Mouse (Mus musculus): ENCODE results near the gene Tent2. TPM values are rescaled to one million over a fixed set of nuclear protein-coding genes. Genes with fewer than 3 reads are reported as not detected.

Tent2 gene
- total RNA-seq, 1 experiment, result 27.9 TPM

- TF ChIP-seq HCFC1 (IDR thresholded peaks at IDR 0.05; ENCODE audit: borderline replicate concordance, insufficient read depth, low read length) (no peak), ZC3H11A (IDR thresholded peaks at IDR 0.05; ENCODE audit: borderline replicate concordance, low read depth, low read length) (no peak), CHD2 (IDR thresholded peaks at IDR 0.05; ENCODE audit: low read depth, low read length) (no peak), ZNF384 (IDR thresholded peaks at IDR 0.05; ENCODE audit: low read depth, low read length) (no peak), MAFK (IDR thresholded peaks at IDR 0.05; ENCODE audit: insufficient read depth, low read depth, low read length) (no peak)
- in situ Hi-C loops (cut with MboI; ENCODE audit: low sequenced_read_pairs in 2 of 2, unreplicated experiment in 2 of 2), result no loop called here
- no peak overlapping the region for H3K27ac ChIP-seq (ENCODE audit: insufficient read depth, low read depth, low read length, poor library complexity, severe bottlenecking)
- no peak overlapping the region for H3K9ac ChIP-seq (ENCODE audit: insufficient read depth, low read depth, low read length, poor library complexity, severe bottlenecking)
- no peaks in the 10 kb centered on the region for H3K9me3 ChIP-seq (ENCODE audit: control insufficient read depth, insufficient read depth, low read depth, low read length)
- no peak for DNase-seq (ENCODE audit: low read depth, low spot score)
- H3K4me1 ChIP-seq (ENCODE audit: control insufficient read depth in 2 of 2, insufficient read depth in 2 of 2, low read length in 2 of 2, poor library complexity in 1 of 2), result no peaks in the 10 kb centered on the region
- no peak overlapping the region for H3K4me3 ChIP-seq (ENCODE audit: insufficient read depth in 1 of 2, low read depth in 1 of 2, low read length in 2 of 2, poor library complexity in 1 of 2, severe bottlenecking in 1 of 2)
- no peaks in the 10 kb centered on the region for H3K36me3 ChIP-seq (ENCODE audit: control insufficient read depth, insufficient read depth, low read length, poor library complexity, severe bottlenecking)
Measured at GRCm38 (mm10) chr13:93117241-93117640, 74.9 kb downstream of the Tent2 start.

GRCm38 (mm10) chr13:93102340-93103090, 89.7 kb downstream of the Tent2 start:
- Histone ChIP-seq H3K4me1 (ENCODE audit: control insufficient read depth in 2 of 2, insufficient read depth in 2 of 2, low read length in 2 of 2, poor library complexity in 1 of 2) (no peaks in the 10 kb centered on the region), H3K9ac (ENCODE audit: insufficient read depth, low read depth, low read length, poor library complexity, severe bottlenecking) (no peak overlapping the region), H3K4me3 (ENCODE audit: insufficient read depth in 1 of 2, low read depth in 1 of 2, low read length in 2 of 2, poor library complexity in 1 of 2, severe bottlenecking in 1 of 2) (no peak overlapping the region), H3K9me3 (ENCODE audit: control insufficient read depth, insufficient read depth, low read depth, low read length) (no peaks in the 10 kb centered on the region), H3K27ac (ENCODE audit: insufficient read depth, low read depth, low read length, poor library complexity, severe bottlenecking) (peak overlapping the region; percentile 53; the same call in 1 of the 2 replicates), H3K36me3 (ENCODE audit: control insufficient read depth, insufficient read depth, low read length, poor library complexity, severe bottlenecking) (no peaks in the 10 kb centered on the region)
- in situ Hi-C loops (cut with MboI; ENCODE audit: low sequenced_read_pairs in 2 of 2, unreplicated experiment in 2 of 2), result no loop called here
- DNase-seq (ENCODE audit: low read depth, low spot score), result peak; percentile 40
- TF ChIP-seq MAFK (IDR thresholded peaks at IDR 0.05; ENCODE audit: insufficient read depth, low read depth, low read length), result no peak
- TF ChIP-seq ZC3H11A (IDR thresholded peaks at IDR 0.05; ENCODE audit: borderline replicate concordance, low read depth, low read length), result no peak
- TF ChIP-seq CHD2 (IDR thresholded peaks at IDR 0.05; ENCODE audit: low read depth, low read length), result no peak
- no peak for TF ChIP-seq ZNF384 (IDR thresholded peaks at IDR 0.05; ENCODE audit: low read depth, low read length)
- no peak for TF ChIP-seq HCFC1 (IDR thresholded peaks at IDR 0.05; ENCODE audit: borderline replicate concordance, insufficient read depth, low read length)

GRCm38 (mm10) chr13:93098596-93098995, 93.6 kb downstream of the Tent2 start:
- no peak overlapping the region for H3K4me3 ChIP-seq (ENCODE audit: insufficient read depth in 1 of 2, low read depth in 1 of 2, low read length in 2 of 2, poor library complexity in 1 of 2, severe bottlenecking in 1 of 2)
- DNase-seq (ENCODE audit: low read depth, low spot score), result no peak
- TF ChIP-seq CHD2 (IDR thresholded peaks at IDR 0.05; ENCODE audit: low read depth, low read length), result no peak
- no peak for TF ChIP-seq ZC3H11A (IDR thresholded peaks at IDR 0.05; ENCODE audit: borderline replicate concordance, low read depth, low read length)
- TF ChIP-seq ZNF384 (IDR thresholded peaks at IDR 0.05; ENCODE audit: low read depth, low read length), result no peak
- TF ChIP-seq HCFC1 (IDR thresholded peaks at IDR 0.05; ENCODE audit: borderline replicate concordance, insufficient read depth, low read length), result no peak
- no peak for TF ChIP-seq MAFK (IDR thresholded peaks at IDR 0.05; ENCODE audit: insufficient read depth, low read depth, low read length)
- H3K4me1 ChIP-seq (ENCODE audit: control insufficient read depth in 2 of 2, insufficient read depth in 2 of 2, low read length in 2 of 2, poor library complexity in 1 of 2), result no peaks in the 10 kb centered on the region
- H3K27ac ChIP-seq (ENCODE audit: insufficient read depth, low read depth, low read length, poor library complexity, severe bottlenecking), result no peak overlapping the region
- H3K9ac ChIP-seq (ENCODE audit: insufficient read depth, low read depth, low read length, poor library complexity, severe bottlenecking), result no peak overlapping the region
- H3K36me3 ChIP-seq (ENCODE audit: control insufficient read depth, insufficient read depth, low read length, poor library complexity, severe bottlenecking), result no peaks in the 10 kb centered on the region
- no peaks in the 10 kb centered on the region for H3K9me3 ChIP-seq (ENCODE audit: control insufficient read depth, insufficient read depth, low read depth, low read length)
- in situ Hi-C loops (cut with MboI; ENCODE audit: low sequenced_read_pairs in 2 of 2, unreplicated experiment in 2 of 2), result no loop called here

- no peak overlapping the region for H3K9ac ChIP-seq (ENCODE audit: insufficient read depth, low read depth, low read length, poor library complexity, severe bottlenecking)
- no peak overlapping the region for H3K27ac ChIP-seq (ENCODE audit: insufficient read depth, low read depth, low read length, poor library complexity, severe bottlenecking)
- in situ Hi-C loops (cut with MboI; ENCODE audit: low sequenced_read_pairs in 2 of 2, unreplicated experiment in 2 of 2), result no loop called here
- H3K9me3 ChIP-seq (ENCODE audit: control insufficient read depth, insufficient read depth, low read depth, low read length), result no peaks in the 10 kb centered on the region
- no peaks in the 10 kb centered on the region for H3K36me3 ChIP-seq (ENCODE audit: control insufficient read depth, insufficient read depth, low read length, poor library complexity, severe bottlenecking)
- no peak overlapping the region for H3K4me3 ChIP-seq (ENCODE audit: insufficient read depth in 1 of 2, low read depth in 1 of 2, low read length in 2 of 2, poor library complexity in 1 of 2, severe bottlenecking in 1 of 2)
- peak; percentile 43 for DNase-seq (ENCODE audit: low read depth, low spot score)
- H3K4me1 ChIP-seq (ENCODE audit: control insufficient read depth in 2 of 2, insufficient read depth in 2 of 2, low read length in 2 of 2, poor library complexity in 1 of 2), result no peaks in the 10 kb centered on the region
- TF ChIP-seq MAFK (IDR thresholded peaks at IDR 0.05; ENCODE audit: insufficient read depth, low read depth, low read length) (no peak), ZC3H11A (IDR thresholded peaks at IDR 0.05; ENCODE audit: borderline replicate concordance, low read depth, low read length) (no peak), HCFC1 (IDR thresholded peaks at IDR 0.05; ENCODE audit: borderline replicate concordance, insufficient read depth, low read length) (no peak), ZNF384 (IDR thresholded peaks at IDR 0.05; ENCODE audit: low read depth, low read length) (no peak), CHD2 (IDR thresholded peaks at IDR 0.05; ENCODE audit: low read depth, low read length) (no peak)
Measured at GRCm38 (mm10) chr13:93096643-93097042, 95.5 kb downstream of the Tent2 start.

Other genes starting within 250 kb of the Tent2 start
- gene Cmya5, start 47.7 kb downstream of the Tent2 start, total RNA-seq (2012; rRNA removed), result 0.49 and 0.63 TPM in 2 replicates
- gene Homer1, start 107.2 kb upstream of the Tent2 start, total RNA-seq (2012; rRNA removed), result 21.6 and 21.7 TPM in 2 replicates